Mouse (Mus musculus) forebrain, embryonic 13.5 days (tissue): ENCODE measurements at regions not wholly inside any gene's neighbourhood (a gene's known extent, or its start where the extent isn't known, plus 50 kb on each side); places are given as distances from the start of the nearest gene placed in this dataset.
"Not testable (repeated sequence)": the region's sequence is repeated elsewhere in the genome, so short reads cannot be mapped to it uniquely, and the experiment has no call there.

Experiments
- ATAC-seq: fragments of 200-750 bp; cut with Nextera tagmentation; 2 replicates; pipeline ENCODE4 v1.8.0; 2017
- H3K27ac ChIP-seq: fragments of 300-500 bp; sonication (generic); 2 replicates; pipeline ENCODE4 v1.5.1; 2015; ENCODE audit warnings: inconsistent platforms, mild to moderate bottlenecking, moderate library complexity
- H3K27me3 ChIP-seq: fragments of 300-500 bp; sonication (generic); 2 replicates; pipeline ENCODE4 v1.6.1; 2015; ENCODE audit warnings: mild to moderate bottlenecking, inconsistent platforms
- H3K36me3 ChIP-seq: fragments of 300-500 bp; sonication (generic); 2 replicates; pipeline ENCODE4 v1.6.1; 2015; ENCODE audit warnings: mild to moderate bottlenecking, inconsistent platforms; ENCODE audit not compliant: poor library complexity, severe bottlenecking
- H3K4me1 ChIP-seq: fragments of 300-500 bp; sonication (generic); 2 replicates; pipeline ENCODE4 v1.6.1; 2015; ENCODE audit warnings: inconsistent platforms
- H3K4me2 ChIP-seq: fragments of 300-500 bp; sonication (generic); 2 replicates; pipeline ENCODE4 v1.6.1; 2015; ENCODE audit warnings: inconsistent platforms, mild to moderate bottlenecking, moderate library complexity
- H3K4me3 ChIP-seq: fragments of 300-500 bp; sonication (generic); 2 replicates; pipeline ENCODE4 v1.5.1; 2015; ENCODE audit warnings: mild to moderate bottlenecking, inconsistent platforms
- H3K9ac ChIP-seq: fragments of 300-500 bp; sonication (generic); 2 replicates; pipeline ENCODE4 v1.6.1; 2015; ENCODE audit warnings: mild to moderate bottlenecking, inconsistent platforms
- H3K9me3 ChIP-seq: fragments of 300-500 bp; sonication (generic); replicated peaks from 2 replicates; pipeline ENCODE4 v1.6.1; 2016; ENCODE audit warnings: inconsistent platforms
- WGBS: fragments of 180-500 bp; shearing (Covaris S2); methylation state at CpG from one replicate; pipeline ENCODE4 v1.1.7; 2015; 5-methylcytosine and 5-hydroxymethylcytosine counted together

DNA sequence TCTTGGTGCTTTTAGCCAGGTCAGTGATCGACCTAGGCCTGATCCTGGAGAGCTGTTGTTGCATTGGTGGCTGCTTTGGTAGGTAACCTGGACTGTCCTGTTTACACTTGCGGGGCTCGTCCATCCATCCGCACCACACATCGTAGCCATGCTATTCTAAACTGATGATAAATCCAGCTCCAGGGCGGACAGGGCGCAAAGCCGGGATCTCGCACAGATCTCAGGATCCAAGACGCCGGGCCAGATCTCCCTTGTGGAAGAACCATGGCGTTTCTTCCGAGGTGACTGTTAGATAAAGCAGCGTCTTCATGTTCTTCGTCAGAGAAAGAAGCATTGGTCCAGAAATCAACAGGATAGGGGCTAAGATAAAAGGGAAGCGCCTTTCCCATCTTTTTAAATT, 115.6 kb downstream of the Sec16b start:
- H3K4me3 ChIP-seq, H3K9ac ChIP-seq, H3K27ac ChIP-seq, H3K36me3 ChIP-seq, H3K9me3 ChIP-seq, H3K27me3 ChIP-seq, H3K4me2 ChIP-seq, H3K4me1 ChIP-seq, ATAC-seq: not testable (repeated sequence)
- WGBS, result 96% methylated on average over 16 of the region's 16 CpGs

DNA sequence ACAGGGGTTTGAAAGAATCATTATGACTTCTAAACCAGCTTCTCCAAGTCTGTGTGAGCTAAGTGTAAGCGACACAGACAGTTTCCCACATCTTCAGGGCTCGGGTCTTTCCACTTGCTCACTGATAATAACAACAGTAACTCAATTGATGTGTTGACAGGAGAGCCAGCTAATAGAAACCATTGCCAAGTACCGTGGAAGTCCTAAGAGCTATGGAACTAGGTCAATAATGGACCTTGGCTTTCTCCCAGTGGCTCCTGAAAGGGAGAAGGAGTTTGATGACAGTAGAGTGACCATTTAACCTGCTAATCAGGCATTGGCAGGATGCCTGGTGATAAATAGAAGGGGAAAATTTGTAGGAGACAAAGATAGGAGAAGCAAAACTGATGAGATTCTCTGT, 126.1 kb downstream of the Sec16b start:
- Histone ChIP-seq H3K27me3 (no peaks in the 10 kb centered on the region), H3K9me3 (no peaks in the 10 kb centered on the region), H3K36me3 (no peaks in the 10 kb centered on the region), H3K4me2 (no peak overlapping the region), H3K4me1 (peaks cover 6% of the 10 kb centered on the region), H3K4me3 (no peak overlapping the region), H3K9ac (no peak overlapping the region), H3K27ac (no peak overlapping the region)
- ATAC-seq, result no peak
- 52% methylated on average over 3 of the region's 3 CpGs for WGBS

DNA sequence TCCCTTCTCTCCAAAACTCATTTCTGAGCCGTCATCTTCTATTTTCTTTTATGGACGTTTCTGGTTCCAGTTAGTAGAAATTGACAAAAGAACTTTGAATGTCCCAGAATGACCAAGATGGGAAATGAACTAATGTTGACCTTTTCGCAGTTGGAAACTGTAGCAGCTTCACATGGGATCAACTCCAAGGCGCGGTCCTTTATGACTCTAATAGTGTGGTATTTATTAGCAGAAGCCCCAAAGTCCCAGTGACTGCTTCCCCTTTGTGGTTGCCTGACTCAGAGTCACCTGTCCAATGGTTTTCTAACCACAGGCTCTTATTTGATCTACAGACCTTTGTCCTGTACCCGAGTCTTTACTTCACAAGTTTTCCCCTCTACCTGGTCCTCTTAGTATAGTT, 126.9 kb downstream of the Sec16b start:
- no peak overlapping the region for H3K9ac ChIP-seq
- peaks cover 6% of the 10 kb centered on the region for H3K4me1 ChIP-seq
- H3K27me3 ChIP-seq, result no peaks in the 10 kb centered on the region
- 90% methylated on average over 6 of the region's 6 CpGs for WGBS
- H3K36me3 ChIP-seq, result no peaks in the 10 kb centered on the region
- no peak overlapping the region for H3K27ac ChIP-seq
- H3K4me3 ChIP-seq, result no peak overlapping the region
- H3K4me2 ChIP-seq, result no peak overlapping the region
- H3K9me3 ChIP-seq, result no peaks in the 10 kb centered on the region
- no peak for ATAC-seq

DNA sequence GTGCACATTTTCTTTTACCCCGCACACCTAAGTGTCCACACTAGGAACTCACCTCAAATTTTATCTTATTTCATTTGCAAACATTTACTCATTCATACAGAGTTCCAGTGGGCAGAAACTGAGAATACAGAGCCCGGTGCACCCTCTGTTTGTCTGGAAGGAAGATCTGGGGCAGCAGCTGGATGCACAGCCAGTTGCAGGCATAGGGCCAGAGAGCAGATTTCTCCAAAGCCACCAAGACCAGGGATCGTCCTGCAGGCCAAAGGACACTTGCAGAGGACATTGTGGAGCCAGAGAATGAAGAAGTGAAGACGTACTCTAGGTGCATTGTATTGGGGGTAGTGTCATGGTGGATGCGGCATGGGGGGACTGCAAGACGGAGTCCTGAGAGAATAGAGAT, 129.2 kb downstream of the Sec16b start:
- H3K27ac ChIP-seq, result no peak overlapping the region
- H3K9ac ChIP-seq, result no peak overlapping the region
- no peak overlapping the region for H3K4me3 ChIP-seq
- H3K27me3 ChIP-seq, result no peaks in the 10 kb centered on the region
- H3K9me3 ChIP-seq, result no peaks in the 10 kb centered on the region
- WGBS, result 92% methylated on average over 6 of the region's 6 CpGs
- H3K4me1 ChIP-seq, result peaks cover 6% of the 10 kb centered on the region
- H3K36me3 ChIP-seq, result no peaks in the 10 kb centered on the region
- no peak overlapping the region for H3K4me2 ChIP-seq
- no peak for ATAC-seq

DNA sequence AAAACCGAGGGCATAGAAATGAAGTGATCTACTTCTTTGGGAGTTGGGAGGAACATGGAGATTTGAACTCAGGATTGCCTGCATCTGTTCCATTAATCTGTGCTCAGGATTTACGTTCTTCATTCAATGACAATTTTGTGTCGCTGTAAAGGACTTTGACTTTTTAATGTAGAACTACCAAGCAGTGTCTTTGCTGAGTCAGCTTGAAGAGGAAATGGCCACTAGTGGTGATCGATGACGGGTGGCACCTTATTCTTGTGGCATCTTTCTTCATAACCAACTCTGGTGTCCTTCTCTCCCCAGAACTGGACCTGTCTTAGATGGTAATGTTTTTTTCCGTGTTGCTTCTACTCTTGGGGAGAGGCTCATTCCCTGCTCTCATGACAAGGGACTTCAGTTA, 137.0 kb downstream of the Sec16b start:
- 95% methylated on average over 6 of the region's 6 CpGs for WGBS
- no peak for ATAC-seq

DNA sequence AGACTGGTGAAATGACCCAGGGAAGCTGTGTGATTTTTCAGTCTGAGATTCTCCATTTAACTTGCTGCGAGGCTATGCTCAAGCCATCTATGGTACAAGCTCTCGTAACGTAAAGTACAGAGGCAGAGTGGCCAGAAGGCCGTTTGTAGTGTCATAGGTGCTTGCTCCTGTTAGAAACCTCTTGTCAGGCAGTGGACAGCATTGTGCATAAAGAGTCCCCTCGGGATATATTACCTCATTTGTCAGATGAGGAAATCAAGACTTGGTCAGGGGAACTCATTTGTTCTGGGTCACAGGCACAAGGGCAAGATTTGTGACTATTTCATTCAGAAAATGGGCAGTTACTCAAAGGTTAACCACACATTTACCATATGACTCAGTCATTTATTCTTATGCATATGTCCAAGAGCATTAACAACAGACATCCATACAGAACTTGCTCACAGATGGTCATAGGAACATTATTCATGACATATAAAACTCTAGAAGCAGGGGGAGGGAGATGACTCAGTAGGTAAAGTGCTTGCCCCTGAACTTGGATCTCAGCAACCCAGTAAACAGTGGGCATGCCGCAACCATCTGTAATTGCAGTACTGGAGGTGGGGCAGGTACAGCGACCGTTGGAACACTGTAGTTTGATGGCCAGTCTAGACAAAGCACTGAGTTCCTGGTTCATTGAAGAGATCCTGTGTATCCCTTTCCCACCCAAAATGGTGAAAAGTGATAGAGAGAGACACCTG, 139.3 kb downstream of the Sec16b start:
- no peaks in the 10 kb centered on the region for H3K4me1 ChIP-seq
- H3K27ac ChIP-seq, result no peak overlapping the region
- no peak overlapping the region for H3K4me3 ChIP-seq
- H3K9ac ChIP-seq, result no peak overlapping the region
- H3K36me3 ChIP-seq, result no peaks in the 10 kb centered on the region
- no peak overlapping the region for H3K4me2 ChIP-seq
- H3K27me3 ChIP-seq, result no peaks in the 10 kb centered on the region
- 81% methylated on average over 8 of the region's 8 CpGs for WGBS
- no peaks in the 10 kb centered on the region for H3K9me3 ChIP-seq
- no peak for ATAC-seq

More for the DNA sequence above, 137.0 kb downstream of the Sec16b start:
- no peaks in the 10 kb centered on the region for H3K27me3 ChIP-seq
- no peaks in the 10 kb centered on the region for H3K36me3 ChIP-seq
- no peak overlapping the region for H3K27ac ChIP-seq
- H3K4me3 ChIP-seq, result no peak overlapping the region
- H3K4me1 ChIP-seq, result no peaks in the 10 kb centered on the region
- H3K9me3 ChIP-seq, result no peaks in the 10 kb centered on the region
- H3K9ac ChIP-seq, result no peak overlapping the region
- H3K4me2 ChIP-seq, result no peak overlapping the region

DNA sequence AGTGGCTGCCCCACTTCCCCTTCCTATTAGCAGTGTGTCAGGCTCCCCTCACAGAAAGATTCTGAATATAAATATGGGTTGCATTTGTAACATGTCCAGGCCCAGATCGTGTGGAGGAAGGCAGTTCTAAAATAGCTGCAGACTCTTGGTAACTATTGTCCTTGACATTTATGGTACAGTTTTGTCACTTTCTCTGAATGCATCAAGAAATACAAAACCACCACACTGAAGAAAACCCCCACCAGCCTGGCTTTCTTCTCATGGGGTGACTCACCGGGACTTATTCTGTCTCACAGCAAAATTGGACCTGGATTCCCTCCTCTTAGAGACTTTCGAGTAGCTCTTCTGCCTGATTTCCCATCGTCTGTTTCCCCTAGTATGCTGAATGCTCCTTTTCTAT, 148.9 kb downstream of the Sec16b start:
- Histone ChIP-seq H3K9ac (no peak overlapping the region), H3K27me3 (no peaks in the 10 kb centered on the region), H3K9me3 (no peaks in the 10 kb centered on the region), H3K27ac (no peak overlapping the region), H3K4me1 (peaks cover 5% of the 10 kb centered on the region; the same call in 1 of the 2 replicates), H3K36me3 (no peaks in the 10 kb centered on the region), H3K4me3 (no peak overlapping the region), H3K4me2 (no peak overlapping the region)
- WGBS, result 46% methylated on average over 4 of the region's 4 CpGs
- no peak for ATAC-seq

DNA sequence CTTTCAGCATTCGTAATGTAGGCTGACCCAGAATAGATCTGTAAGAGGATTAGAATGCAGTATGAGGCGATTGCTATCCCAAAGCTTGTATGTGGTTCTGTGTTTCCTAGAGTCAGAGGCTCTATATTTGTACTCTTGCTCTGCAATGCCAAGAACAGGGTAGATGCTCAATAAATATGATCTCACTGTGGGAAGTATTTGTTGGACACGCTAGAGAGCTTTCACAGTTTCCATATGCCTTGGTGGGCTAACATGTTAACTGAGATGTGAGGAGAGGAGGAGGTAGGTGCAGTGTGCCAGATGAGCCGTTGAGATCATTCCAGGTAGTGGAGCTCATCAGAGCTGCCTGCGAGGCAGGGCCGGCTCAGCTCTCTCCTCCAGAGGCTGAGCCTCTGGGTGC, 163.1 kb downstream of the Sec16b start:
- Histone ChIP-seq H3K4me1 (no peaks in the 10 kb centered on the region), H3K9ac (no peak overlapping the region), H3K27ac (no peak overlapping the region), H3K4me3 (no peak overlapping the region), H3K36me3 (no peaks in the 10 kb centered on the region), H3K9me3 (no peaks in the 10 kb centered on the region), H3K27me3 (no peaks in the 10 kb centered on the region), H3K4me2 (no peak overlapping the region)
- ATAC-seq, result no peak
- WGBS, result 91% methylated on average over 6 of the region's 6 CpGs

DNA sequence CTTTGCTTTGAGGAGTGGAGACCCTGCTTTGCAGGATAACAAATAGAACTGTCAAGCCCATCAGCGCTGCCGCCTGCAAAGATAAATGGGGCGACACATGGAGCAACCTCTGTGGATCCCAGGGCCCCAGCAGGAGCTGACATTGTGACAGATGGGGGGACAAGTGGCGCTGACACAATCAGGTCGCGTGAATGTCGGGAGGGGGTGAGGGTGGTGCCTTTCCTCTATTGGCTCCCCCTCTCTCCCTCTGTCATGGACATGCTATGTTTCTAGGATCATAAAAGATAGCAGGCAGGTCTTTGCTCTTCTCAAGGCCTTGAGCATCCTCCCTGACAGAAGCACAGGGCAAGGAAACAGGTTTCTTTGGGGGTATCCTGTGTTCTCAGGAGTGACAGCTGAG, 177.8 kb downstream of the Sec16b start:
- Histone ChIP-seq H3K4me2 (no peak overlapping the region), H3K9ac (no peak overlapping the region), H3K4me1 (no peaks in the 10 kb centered on the region), H3K9me3 (no peaks in the 10 kb centered on the region), H3K4me3 (no peak overlapping the region), H3K36me3 (no peaks in the 10 kb centered on the region), H3K27ac (no peak overlapping the region), H3K27me3 (no peaks in the 10 kb centered on the region)
- ATAC-seq, result no peak
- WGBS, result 74% methylated on average over 7 of the region's 7 CpGs

DNA sequence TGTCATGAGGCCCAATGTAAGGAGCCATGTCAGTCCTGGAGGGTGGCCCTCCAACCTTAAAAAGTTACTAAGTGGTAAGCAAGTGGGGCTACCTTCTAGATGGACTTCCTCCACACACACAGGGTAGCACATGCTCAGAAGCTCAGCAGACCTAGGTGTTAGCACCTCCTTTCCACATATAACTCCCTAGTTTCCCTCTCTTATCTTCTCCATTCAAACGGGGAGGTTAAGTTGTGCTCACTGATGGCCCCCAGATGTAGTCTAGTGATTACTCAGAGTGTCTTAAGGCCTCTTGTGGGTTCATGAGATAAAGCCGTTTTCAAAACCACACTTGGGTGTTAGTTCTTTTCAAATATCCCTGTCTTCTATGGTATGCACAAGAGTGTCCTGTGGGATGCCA, 188.7 kb downstream of the Sec16b start:
- H3K9ac ChIP-seq, result no peak overlapping the region
- no peak for ATAC-seq
- no peak overlapping the region for H3K4me3 ChIP-seq
- H3K27ac ChIP-seq, result no peak overlapping the region
- H3K9me3 ChIP-seq, result no peaks in the 10 kb centered on the region
- no peak overlapping the region for H3K4me2 ChIP-seq
- WGBS, result 79% methylated on average over 2 of the region's 2 CpGs
- no peaks in the 10 kb centered on the region for H3K4me1 ChIP-seq
- H3K27me3 ChIP-seq, result no peaks in the 10 kb centered on the region
- no peaks in the 10 kb centered on the region for H3K36me3 ChIP-seq

DNA sequence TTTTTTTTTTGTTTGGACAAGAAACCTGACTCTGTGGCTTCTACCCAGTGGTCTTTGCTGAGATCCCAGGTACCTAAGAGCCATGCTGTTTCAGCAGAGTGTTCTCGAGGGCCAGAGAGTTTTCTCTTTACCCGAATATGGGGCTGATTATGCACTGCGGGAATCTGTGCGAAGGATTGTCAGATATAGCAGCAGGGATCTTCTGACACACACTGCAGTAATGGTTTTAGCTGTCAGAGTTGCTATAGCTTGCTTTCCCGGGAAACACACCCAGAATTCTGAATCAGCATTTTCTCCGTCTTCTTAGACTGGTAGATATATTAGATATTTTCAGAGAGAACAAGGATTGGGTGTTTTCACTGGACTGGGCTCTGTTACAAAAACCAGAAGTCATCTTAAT, 197.1 kb downstream of the Sec16b start:
- Histone ChIP-seq H3K4me1 (no peaks in the 10 kb centered on the region), H3K4me2 (no peak overlapping the region), H3K9ac (no peak overlapping the region), H3K4me3 (no peak overlapping the region), H3K27me3 (no peaks in the 10 kb centered on the region), H3K27ac (no peak overlapping the region), H3K9me3 (no peaks in the 10 kb centered on the region), H3K36me3 (no peaks in the 10 kb centered on the region)
- WGBS, result 74% methylated on average over 6 of the region's 6 CpGs
- no peak for ATAC-seq

DNA sequence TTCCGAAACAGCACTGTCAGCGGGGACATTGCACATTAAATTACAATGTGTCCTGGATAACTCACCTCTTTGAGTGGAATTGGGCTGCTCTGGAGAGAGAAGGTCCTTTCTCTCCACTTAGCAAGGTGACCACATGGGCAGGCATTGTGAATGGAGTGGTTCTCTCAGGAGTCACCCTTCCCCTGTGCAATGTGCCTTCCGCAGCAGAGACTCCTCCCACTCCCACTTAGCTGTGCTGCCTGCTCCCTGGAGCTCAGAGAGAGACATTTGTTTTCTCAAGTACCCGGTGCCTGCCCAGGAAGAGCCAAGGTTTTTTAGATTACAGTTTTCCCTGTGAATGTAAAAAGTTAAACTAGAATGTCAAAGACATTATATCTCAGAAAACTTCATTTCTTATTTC, 198.8 kb downstream of the Sec16b start:
- H3K4me3 ChIP-seq, result no peak overlapping the region
- no peaks in the 10 kb centered on the region for H3K36me3 ChIP-seq
- no peak overlapping the region for H3K27ac ChIP-seq
- H3K9ac ChIP-seq, result no peak overlapping the region
- no peak overlapping the region for H3K4me2 ChIP-seq
- 72% methylated on average over 4 of the region's 4 CpGs for WGBS
- H3K9me3 ChIP-seq, result no peaks in the 10 kb centered on the region
- no peaks in the 10 kb centered on the region for H3K27me3 ChIP-seq
- H3K4me1 ChIP-seq, result no peaks in the 10 kb centered on the region
- ATAC-seq, result no peak

DNA sequence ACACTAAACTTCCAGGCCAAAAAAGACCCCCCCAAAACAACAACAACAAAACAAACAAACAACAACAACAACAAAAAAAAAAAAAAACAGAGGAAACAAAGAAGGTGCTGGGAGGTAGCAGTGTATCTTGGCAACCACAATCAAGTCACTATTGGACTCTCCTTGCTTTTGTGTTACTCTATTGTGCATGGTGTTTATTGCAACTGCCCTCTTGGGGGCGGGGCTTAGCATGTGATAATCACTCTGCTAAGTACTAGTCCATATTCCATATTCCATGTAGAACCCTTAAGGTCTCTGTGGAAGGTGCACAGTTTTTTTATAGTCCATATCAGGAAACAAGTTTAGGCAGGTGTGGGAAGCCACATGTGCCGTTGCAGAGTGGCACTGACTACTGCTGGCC, 200.7 kb downstream of the Sec16b start:
- no peak for ATAC-seq
- H3K9me3 ChIP-seq, result no peaks in the 10 kb centered on the region
- no peak overlapping the region for H3K4me2 ChIP-seq
- no peak overlapping the region for H3K4me3 ChIP-seq
- no peak overlapping the region for H3K9ac ChIP-seq
- no peaks in the 10 kb centered on the region for H3K27me3 ChIP-seq
- H3K36me3 ChIP-seq, result no peaks in the 10 kb centered on the region
- H3K4me1 ChIP-seq, result no peaks in the 10 kb centered on the region
- 91% methylated on average over 2 of the region's 2 CpGs for WGBS
- no peak overlapping the region for H3K27ac ChIP-seq
